Mouse (Mus musculus): ENCODE data around the gene Frmpd4. TPM values are rescaled to one million over a fixed set of nuclear protein-coding genes. Genes with fewer than 3 reads are reported as not detected.

Frmpd4 gene
- polyA plus RNA-seq, 1 experiment from 2014 or later = not detected

DNA sequence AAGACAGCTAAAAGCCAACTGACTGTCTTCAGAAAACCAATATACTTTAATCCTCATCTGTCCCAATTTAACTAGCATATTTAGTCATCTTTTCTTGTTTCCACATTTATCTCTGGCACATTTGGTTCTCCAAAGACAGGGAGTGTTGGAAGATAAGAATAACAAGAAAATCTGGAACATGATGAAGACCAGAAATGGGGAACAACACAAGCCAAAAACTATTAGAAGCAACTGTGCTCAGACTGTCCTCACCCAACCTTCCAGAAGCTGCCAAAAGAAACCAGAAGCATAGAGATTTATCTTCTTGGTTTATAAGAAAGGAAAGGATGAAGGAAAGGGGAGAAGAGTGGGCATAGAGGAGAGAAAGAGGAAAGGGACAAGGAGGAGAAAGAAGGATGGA lies 748.6 kb downstream of the Frmpd4 start:
- no peak overlapping the region for H3K9ac ChIP-seq
- peaks cover 4% of the 10 kb centered on the region; the same call in 1 of the 2 replicates for H3K27me3 ChIP-seq
- no peaks in the 10 kb centered on the region for H3K36me3 ChIP-seq
- H3K27ac ChIP-seq = no peak overlapping the region
- no peak overlapping the region for H3K4me2 ChIP-seq
- ATAC-seq (ENCODE audit: low read depth) (no peak), DNase-seq (no peak)
- H3K9me3 ChIP-seq (replicated peaks) = no peaks in the 10 kb centered on the region
- no peak overlapping the region for H3K4me3 ChIP-seq (replicated peaks)
- no peaks in the 10 kb centered on the region for H3K4me1 ChIP-seq (replicated peaks)

- DNase-seq (no peak), ATAC-seq (ENCODE audit: low read depth) (no peak)
- WGBS (ENCODE audit: insufficient replicate concordance) = 44% methylated on average over 4 of the region's 4 CpGs
- H3K27ac ChIP-seq = no peak overlapping the region
- no peaks in the 10 kb centered on the region for H3K9me3 ChIP-seq (replicated peaks)
- H3K4me2 ChIP-seq = no peak overlapping the region
- no peaks in the 10 kb centered on the region for H3K36me3 ChIP-seq
- no peak overlapping the region for H3K9ac ChIP-seq
- no peak overlapping the region for H3K4me3 ChIP-seq (replicated peaks)
- H3K4me1 ChIP-seq (replicated peaks) = no peaks in the 10 kb centered on the region
- no peaks in the 10 kb centered on the region for H3K27me3 ChIP-seq
These were observed 759.7 kb downstream of the Frmpd4 start for GRCm38 (mm10) chrX:167817363-167817762.

DNA sequence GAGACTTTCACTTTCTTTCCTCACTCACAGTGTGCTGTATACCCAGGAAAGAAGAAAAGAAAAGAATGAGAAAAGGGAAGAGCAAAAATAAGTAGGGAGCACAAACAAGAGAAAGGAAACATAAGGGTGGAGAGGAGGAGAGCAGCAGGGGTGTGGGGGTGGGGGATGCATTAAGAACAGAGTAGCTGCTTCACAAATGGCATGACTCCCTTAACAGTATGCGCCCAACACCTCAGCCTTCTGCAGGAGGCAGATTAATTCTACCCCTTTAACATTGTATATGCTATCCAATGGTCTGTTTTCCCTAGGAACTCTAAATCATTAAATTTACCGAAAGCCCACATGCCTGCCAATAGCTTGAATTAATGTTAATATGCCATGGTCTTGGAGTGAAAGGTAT lies 766.9 kb downstream of the Frmpd4 start:
- H3K4me1 ChIP-seq (replicated peaks) = no peaks in the 10 kb centered on the region
- no peaks in the 10 kb centered on the region for H3K27me3 ChIP-seq
- no peak overlapping the region for H3K9ac ChIP-seq
- no peak overlapping the region for H3K27ac ChIP-seq
- no peaks in the 10 kb centered on the region for H3K9me3 ChIP-seq (replicated peaks)
- H3K36me3 ChIP-seq = no peaks in the 10 kb centered on the region
- 55% methylated on average over 2 of the region's 2 CpGs for WGBS (ENCODE audit: insufficient replicate concordance)
- no peak overlapping the region for H3K4me3 ChIP-seq (replicated peaks)
- no peak overlapping the region for H3K4me2 ChIP-seq
- DNase-seq (no peak), ATAC-seq (ENCODE audit: low read depth) (no peak)

GRCm38 (mm10) chrX:167808572-167808971 lies 768.5 kb downstream of the Frmpd4 start:
- DNase-seq = no peak
- WGBS (ENCODE audit: insufficient replicate concordance) = 81% methylated on average over 5 of the region's 5 CpGs
- Histone ChIP-seq H3K4me3 (replicated peaks) (no peak overlapping the region), H3K27ac (no peak overlapping the region), H3K4me1 (replicated peaks) (no peaks in the 10 kb centered on the region), H3K9me3 (replicated peaks) (no peaks in the 10 kb centered on the region), H3K27me3 (no peaks in the 10 kb centered on the region), H3K4me2 (no peak overlapping the region), H3K36me3 (no peaks in the 10 kb centered on the region), H3K9ac (no peak overlapping the region)
- no peak for ATAC-seq (ENCODE audit: low read depth)

- Histone ChIP-seq H3K4me3 (replicated peaks) (no peak overlapping the region), H3K27ac (no peak overlapping the region), H3K4me2 (no peak overlapping the region), H3K9me3 (replicated peaks) (no peaks in the 10 kb centered on the region), H3K4me1 (replicated peaks) (no peaks in the 10 kb centered on the region), H3K36me3 (no peaks in the 10 kb centered on the region), H3K27me3 (no peaks in the 10 kb centered on the region), H3K9ac (no peak overlapping the region)
- 52% methylated on average over 2 of the region's 2 CpGs for WGBS (ENCODE audit: insufficient replicate concordance)
- ATAC-seq (ENCODE audit: low read depth) (no peak), DNase-seq (no peak)
These were observed 788.3 kb downstream of the Frmpd4 start for GRCm38 (mm10) chrX:167788737-167789136.

DNA sequence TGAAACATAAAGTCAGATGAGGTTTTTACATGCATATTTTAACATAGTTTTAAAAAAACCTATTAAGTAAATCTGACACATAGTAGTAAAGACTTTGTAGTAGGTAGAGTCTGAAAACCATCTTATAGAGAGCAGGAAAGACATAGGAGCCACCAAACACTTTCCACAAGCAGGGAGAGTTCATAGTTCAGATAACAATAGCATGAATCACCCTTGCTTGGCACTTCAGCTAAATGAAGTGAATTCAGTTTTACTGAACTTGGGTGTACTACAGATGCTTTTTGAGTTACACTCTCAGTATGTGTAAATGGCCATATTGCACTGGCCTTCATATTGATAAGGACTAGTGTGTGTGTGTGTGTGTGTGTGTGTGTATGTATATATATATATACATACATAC lies 793.5 kb downstream of the Frmpd4 start:
- H3K36me3 ChIP-seq = no peaks in the 10 kb centered on the region
- no peak overlapping the region for H3K4me2 ChIP-seq
- no peak overlapping the region for H3K27ac ChIP-seq
- H3K9me3 ChIP-seq (replicated peaks) = no peaks in the 10 kb centered on the region
- no peaks in the 10 kb centered on the region for H3K4me1 ChIP-seq (replicated peaks)
- DNase-seq (no peak), ATAC-seq (ENCODE audit: low read depth) (no peak)
- H3K27me3 ChIP-seq = no peaks in the 10 kb centered on the region
- H3K9ac ChIP-seq = no peak overlapping the region
- H3K4me3 ChIP-seq (replicated peaks) = no peak overlapping the region

DNA sequence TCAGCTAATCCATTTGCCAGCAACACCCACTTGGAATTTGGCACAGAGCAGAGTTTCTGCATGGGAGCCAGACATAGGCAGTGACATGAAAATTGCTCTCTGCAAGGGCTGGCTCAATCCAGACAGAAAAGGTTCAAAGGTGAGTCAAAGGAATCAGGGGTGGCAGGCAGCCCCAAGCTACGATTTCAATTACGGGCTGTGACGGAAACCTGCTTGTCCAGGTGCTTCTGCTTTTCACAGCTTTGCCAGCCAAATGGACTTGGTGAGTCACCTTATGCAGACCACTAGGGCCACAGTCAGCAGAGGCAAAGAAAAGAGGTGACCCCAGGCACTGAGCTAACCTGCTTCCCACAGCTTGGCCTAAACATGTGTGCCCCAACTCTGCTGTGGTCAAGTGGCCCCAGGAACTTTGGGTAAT lies 857.5 kb downstream of the Frmpd4 start:
- 77% methylated on average over 3 of the region's 3 CpGs for WGBS (ENCODE audit: insufficient replicate concordance)
- ATAC-seq (ENCODE audit: low read depth) (no peak), DNase-seq (no peak)
- H3K4me2 ChIP-seq = no peak overlapping the region
- H3K4me3 ChIP-seq (replicated peaks) = no peak overlapping the region
- no peak overlapping the region for H3K27ac ChIP-seq
- no peak overlapping the region for H3K9ac ChIP-seq
- no peaks in the 10 kb centered on the region for H3K27me3 ChIP-seq
- no peaks in the 10 kb centered on the region for H3K4me1 ChIP-seq (replicated peaks)
- no peaks in the 10 kb centered on the region for H3K9me3 ChIP-seq (replicated peaks)
- H3K36me3 ChIP-seq = no peaks in the 10 kb centered on the region

- H3K27ac ChIP-seq = no peak overlapping the region
- no peak overlapping the region for H3K4me3 ChIP-seq (replicated peaks)
- no peaks in the 10 kb centered on the region for H3K27me3 ChIP-seq
- no peaks in the 10 kb centered on the region for H3K9me3 ChIP-seq (replicated peaks)
- no peaks in the 10 kb centered on the region for H3K36me3 ChIP-seq
- H3K4me1 ChIP-seq (replicated peaks) = no peaks in the 10 kb centered on the region
- H3K4me2 ChIP-seq = no peak overlapping the region
- no peak overlapping the region for H3K9ac ChIP-seq
- no peak for DNase-seq
- 65% methylated on average over 1 of the region's 1 CpGs for WGBS (ENCODE audit: insufficient replicate concordance)
- no peak for ATAC-seq (ENCODE audit: low read depth)
These were observed 857.9 kb downstream of the Frmpd4 start for GRCm38 (mm10) chrX:167719092-167719491.

DNA sequence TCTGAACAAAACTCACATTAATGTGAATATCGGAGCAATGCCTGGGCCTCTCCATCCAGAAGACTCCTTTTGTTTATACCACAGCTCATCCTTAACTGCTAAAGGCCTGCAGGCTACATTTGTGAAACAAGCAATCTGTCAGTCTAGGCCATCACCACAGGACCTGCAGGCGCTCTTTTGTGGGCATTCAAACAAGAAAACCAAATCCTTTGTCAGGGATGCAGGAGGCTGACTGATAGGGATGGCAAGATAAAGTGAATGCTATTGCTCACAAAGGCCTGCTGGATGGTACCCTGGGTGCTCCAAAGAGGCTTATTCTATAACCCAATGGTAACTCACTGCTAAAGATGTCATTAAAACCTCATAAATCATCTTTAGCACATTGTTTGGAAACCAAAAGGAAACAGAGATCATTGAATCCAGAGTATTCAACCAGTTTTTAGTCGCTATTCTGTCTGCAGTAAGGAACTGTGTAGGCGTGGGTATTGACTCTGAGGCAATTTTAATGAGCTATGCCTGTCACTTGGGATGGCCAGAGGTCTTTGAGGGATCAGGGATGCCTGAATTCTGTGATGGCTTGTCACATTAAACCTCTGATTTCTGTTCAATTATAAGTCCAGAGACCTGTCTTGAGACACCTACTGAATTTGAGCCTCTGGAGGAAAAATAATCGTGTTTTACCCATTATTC lies 922.1 kb downstream of the Frmpd4 start:
- DNase-seq (no peak), ATAC-seq (ENCODE audit: low read depth) (no peak)
- Histone ChIP-seq H3K27ac (no peak overlapping the region), H3K9ac (no peak overlapping the region), H3K4me2 (no peak overlapping the region), H3K9me3 (replicated peaks) (no peaks in the 10 kb centered on the region), H3K4me1 (replicated peaks) (no peaks in the 10 kb centered on the region), H3K27me3 (no peaks in the 10 kb centered on the region; the same call in 1 of the 2 replicates), H3K36me3 (no peaks in the 10 kb centered on the region), H3K4me3 (replicated peaks) (no peak overlapping the region)
- 45% methylated on average over 5 of the region's 5 CpGs for WGBS (ENCODE audit: insufficient replicate concordance)

- Histone ChIP-seq H3K27ac (no peak overlapping the region), H3K4me1 (replicated peaks) (no peaks in the 10 kb centered on the region), H3K9ac (no peak overlapping the region), H3K4me3 (replicated peaks) (no peak overlapping the region), H3K36me3 (no peaks in the 10 kb centered on the region), H3K9me3 (replicated peaks) (no peaks in the 10 kb centered on the region), H3K4me2 (no peak overlapping the region), H3K27me3 (no peaks in the 10 kb centered on the region; the same call in 1 of the 2 replicates)
- 83% methylated on average over 8 of the region's 8 CpGs for WGBS (ENCODE audit: insufficient replicate concordance)
- ATAC-seq (ENCODE audit: low read depth) (no peak), DNase-seq (no peak)
These were observed 922.8 kb downstream of the Frmpd4 start for GRCm38 (mm10) chrX:167654249-167654648.

- H3K36me3 ChIP-seq = no peaks in the 10 kb centered on the region
- H3K4me2 ChIP-seq = no peak overlapping the region
- no peak for ATAC-seq (ENCODE audit: low read depth)
- no peaks in the 10 kb centered on the region for H3K27me3 ChIP-seq
- no peaks in the 10 kb centered on the region for H3K4me1 ChIP-seq (replicated peaks)
- no peak overlapping the region for H3K9ac ChIP-seq
- H3K9me3 ChIP-seq (replicated peaks) = no peaks in the 10 kb centered on the region
- no peak overlapping the region for H3K27ac ChIP-seq
- H3K4me3 ChIP-seq (replicated peaks) = no peak overlapping the region
- no peak for DNase-seq
These were observed 979.3 kb downstream of the Frmpd4 start for GRCm38 (mm10) chrX:167597639-167598217.

GRCm38 (mm10) chrX:167552827-167553226 lies 1024.2 kb downstream of the Frmpd4 start:
- Histone ChIP-seq H3K4me1 (replicated peaks) (no peaks in the 10 kb centered on the region), H3K27ac (no peak overlapping the region), H3K4me3 (replicated peaks) (no peak overlapping the region), H3K9me3 (replicated peaks) (no peaks in the 10 kb centered on the region), H3K27me3 (no peaks in the 10 kb centered on the region), H3K36me3 (no peaks in the 10 kb centered on the region), H3K4me2 (no peak overlapping the region), H3K9ac (no peak overlapping the region)
- DNase-seq (no peak), ATAC-seq (ENCODE audit: low read depth) (no peak)
- 66% methylated on average over 3 of the region's 3 CpGs for WGBS (ENCODE audit: insufficient replicate concordance)

All from liver, embryonic 13.5 days (tissue).